Mouse (Mus musculus) mature B cell (primary cell): ENCODE measurements around the gene Dph5.

Experiments used
- in situ Hi-C: fragments of 300-500 bp; cut with MboI; formaldehyde crosslinking; loops from 2 replicates; pipeline ENCODE4 v1.14.3; 2019

Gene Dph5

DNA sequence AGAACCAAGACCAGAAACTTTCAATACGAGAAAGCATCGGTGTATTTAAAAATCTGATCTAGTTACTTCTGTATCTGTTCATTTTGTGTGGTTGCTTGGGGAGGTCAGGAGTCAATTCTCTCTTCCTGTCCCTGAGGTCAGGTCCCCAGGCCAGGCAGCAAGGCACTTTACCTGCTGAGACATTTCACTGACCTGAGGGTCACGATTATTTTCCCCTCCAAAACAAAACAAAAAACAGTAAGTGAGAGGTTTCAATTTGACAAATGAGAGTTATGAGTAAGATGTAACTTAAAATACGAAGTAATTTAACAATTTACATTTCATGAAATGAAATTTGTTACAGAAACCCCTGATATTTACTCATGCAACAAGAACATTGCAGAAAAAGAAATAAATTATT is 64.7 kb downstream of the Dph5 start:
- in situ Hi-C loops = no loop called here

DNA sequence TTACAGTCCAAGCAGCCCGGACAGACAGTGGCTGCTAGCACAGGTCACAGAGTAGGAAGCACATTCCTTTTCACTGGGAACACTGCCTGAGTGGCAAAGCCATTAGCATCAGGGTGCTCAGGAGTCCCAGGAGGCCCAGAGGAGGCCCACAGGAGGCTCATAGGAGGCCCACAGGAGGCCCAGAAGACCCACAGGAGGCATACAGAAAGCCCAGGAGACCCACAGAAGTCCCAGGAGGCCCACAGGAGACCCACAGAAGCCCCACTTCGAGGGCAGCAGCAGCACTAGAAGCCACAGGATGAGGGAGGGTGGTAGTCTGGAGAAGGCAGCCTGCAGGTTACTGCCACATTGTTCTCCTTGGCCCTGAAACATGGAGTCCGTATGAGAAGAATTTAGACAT is 65.5 kb downstream of the Dph5 start:
- in situ Hi-C loops = no loop called here

DNA sequence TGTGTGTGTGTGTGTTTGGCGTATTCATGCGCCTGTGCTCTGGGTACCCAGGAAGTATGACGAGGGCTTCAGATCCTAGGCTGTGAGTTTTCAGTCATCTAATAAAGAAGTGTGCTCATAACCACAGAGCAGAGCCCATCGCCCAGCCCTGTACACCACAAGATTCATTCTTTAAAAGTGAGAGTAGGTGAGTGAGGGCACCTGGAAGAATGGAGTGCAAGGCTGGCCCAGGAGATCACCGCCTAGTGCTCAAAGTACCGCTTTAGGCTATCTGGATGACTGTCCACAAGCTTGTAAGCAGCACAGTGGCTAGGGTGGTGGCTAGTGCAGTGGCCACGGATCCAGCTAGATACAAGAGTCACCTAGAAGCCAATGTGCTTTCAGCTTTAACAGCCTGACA is 69.6 kb downstream of the Dph5 start:
- in situ Hi-C loops = no loop called here

DNA sequence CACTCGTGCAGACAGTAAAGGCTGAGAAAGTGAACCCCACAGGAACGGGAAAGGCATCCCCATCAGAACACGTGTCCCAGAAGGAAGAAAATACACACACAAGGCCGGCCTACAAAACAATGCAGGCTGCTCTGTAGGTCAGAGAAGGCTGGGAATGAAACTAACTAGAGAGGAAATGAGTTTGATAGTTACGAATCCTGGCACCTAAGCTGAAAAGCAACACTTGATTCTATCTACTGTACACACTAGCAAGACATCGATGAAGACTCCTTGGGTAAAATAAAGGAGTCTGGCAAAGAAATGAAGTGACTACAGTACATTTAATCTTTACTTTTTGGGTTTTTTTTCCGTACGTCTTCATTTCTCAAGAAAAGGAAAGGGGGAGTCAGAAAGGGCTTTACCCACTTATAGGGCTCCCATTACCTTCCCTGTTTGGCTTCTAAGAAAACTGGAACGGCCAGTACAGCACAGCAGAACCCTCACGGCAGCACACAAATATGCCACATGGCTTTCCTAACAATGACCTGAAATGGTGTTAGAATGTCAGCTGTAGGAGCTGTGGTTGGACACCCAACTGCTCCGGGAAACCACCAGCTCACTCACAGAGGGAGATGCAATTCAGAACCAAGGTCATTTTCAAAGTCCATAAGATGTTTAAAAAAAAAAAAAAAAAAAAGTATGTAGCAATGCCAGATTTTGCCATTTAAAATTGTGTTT is 73.8 kb downstream of the Dph5 start:
- in situ Hi-C loops = no loop called here

DNA sequence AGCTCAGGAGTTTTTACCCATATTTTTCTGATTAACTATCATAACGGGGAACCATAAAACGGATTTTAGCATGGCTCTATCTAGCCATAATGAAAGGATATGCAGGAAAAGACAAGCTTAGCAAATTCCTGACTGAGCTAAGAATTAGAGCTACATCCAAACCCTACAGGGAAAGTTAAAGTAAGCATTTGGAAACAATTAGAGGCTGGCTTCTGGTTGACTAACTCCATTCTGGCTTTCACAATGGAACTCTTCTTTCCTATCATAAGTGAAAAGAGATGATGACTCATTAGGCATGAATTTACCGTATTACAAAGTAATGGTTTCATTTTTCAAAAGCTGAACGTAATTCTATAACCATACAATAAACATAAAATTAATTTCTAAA is 74.4 kb downstream of the Dph5 start:
- in situ Hi-C loops = no loop called here

DNA sequence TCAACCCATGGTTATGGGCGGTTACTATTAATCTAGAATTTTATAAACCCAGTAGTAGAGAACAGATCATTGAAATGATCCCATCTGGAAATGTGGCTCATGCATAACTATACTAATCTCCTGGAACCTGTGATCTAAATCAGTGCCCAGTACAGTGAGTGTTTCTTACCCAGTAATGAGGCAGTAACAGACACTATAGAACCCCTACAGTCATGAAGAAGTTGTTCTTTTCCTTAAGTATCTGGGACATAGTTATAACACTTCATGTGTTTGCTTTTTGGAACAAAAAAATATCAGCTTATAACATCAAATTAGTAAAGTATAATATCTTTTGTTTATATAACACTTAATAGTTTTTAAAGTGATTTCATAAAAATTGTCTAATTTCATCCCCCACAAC is 76.0 kb downstream of the Dph5 start:
- in situ Hi-C loops = no loop called here

DNA sequence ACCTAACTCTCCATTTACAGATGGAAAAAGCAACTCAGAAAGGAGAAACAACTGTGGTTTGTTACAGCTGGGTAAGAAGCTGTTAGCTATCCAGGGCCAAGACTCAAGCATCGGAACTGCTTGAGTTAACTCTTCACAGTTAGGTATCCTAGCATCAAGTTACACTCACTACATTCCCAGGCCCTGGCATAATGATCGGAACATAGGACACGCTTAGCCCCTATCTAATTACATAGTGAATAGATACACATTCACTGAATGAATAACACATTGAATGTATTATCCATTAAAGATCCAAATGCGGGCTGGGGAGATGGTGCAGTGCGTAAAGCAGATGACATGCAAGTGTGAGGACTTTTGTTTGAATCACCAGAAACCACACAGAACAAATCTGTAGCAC is 76.4 kb downstream of the Dph5 start:
- in situ Hi-C loops = no loop called here

DNA sequence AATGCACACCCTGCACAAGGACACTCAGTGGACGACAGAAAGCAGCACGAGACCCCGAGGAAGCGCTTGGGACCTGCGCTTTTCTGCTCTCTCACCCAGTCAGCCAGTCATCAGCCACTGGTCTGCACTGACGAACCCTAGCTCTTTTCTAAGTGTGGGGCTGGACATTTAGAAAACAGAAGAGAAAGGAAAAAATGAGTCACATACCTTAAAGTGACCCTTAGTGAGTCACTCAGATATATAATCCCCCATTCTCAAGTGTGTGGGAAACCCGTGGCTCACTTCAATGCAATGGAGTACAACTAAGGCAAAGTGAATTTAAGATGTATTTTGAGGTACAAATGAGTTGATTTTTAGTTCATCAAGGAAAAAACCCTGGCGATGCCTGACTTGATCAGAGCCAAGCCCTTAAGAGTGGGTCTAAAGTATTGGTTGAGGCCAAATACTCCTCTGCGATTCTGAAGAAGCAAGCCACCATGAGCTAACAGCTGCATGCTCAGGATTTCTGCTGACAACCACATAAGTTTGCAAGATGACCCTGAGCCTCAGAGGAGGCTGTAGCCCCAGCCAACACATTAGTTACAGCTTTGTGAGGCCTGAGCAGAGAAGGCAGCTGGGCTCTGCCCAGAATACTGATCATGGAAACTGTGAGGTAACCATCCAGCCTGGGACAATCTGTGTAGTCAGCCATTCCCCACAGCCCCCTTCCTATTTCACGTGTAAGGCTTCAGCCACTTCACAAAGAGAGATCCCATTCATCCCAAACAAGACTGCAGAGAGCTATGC is 81.3 kb downstream of the Dph5 start:
- in situ Hi-C loops = no loop called here

DNA sequence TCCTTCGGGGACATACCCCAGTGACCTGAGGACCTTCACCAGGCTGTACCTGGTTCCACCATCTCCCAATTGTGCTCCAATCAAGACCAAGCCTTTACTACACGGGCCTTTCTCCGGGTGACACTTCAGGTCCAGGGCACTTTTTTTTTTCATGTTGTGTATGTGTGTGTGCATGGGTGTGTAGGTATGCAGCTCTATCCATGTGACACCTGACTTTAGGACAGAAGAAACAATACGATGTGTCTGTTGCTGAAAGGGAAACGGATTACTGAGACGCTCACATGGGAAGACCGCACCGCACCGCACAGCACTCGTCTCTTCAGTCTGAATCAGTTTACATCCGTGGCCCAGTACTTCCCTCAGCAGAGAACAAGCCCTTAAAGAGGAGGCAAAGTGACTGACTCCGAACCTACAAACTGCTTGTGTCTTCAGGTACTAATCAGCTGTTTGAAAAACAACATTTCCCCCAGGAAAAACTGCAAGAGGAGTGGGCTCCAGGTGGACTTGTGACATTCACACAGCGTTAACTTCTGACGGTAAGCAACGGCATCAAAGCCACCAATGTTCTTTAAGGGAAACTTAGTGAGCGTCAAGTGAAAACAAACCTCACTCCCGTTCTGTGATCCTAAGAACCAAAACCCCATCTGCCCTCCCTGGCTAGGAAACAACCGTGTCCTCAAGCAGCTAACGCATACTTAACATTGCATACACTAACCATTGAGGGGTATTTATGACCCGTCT is 83.6 kb downstream of the Dph5 start:
- in situ Hi-C loops = no loop called here

DNA sequence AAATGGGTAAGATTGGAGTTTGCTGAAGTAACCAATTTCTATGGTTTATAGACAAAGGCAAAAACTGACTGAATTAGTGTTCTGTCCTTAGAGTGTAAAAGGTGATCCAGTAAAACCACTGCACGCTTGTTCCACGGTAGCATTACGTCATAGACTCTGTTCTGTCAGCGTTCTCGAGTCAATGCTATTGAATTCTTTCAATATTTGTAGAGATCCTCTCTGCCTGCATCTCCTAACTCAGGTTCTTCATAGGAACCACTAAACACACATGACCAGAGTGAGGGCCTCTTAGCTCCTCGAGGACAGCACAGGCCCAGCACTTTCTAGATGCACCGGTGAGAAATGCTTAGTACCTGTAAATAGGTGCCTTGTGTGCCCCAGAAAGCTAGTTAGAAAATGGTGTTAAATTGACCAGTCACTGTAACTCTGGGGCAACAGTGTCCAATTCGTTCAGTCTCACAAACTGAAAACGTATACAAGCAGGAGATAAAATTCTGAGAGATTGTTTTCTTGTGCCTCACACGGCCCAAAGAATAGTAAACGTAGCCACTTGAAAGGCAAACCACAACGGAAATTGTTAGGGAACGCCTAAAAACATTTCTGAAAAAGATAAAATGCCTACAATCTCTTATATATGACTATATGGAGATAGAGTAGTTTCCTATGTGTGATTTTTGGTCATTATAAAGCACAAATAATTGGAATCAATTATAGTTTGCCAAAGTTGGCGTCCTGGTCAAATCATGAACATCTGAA is 84.4 kb downstream of the Dph5 start:
- in situ Hi-C loops = no loop called here

DNA sequence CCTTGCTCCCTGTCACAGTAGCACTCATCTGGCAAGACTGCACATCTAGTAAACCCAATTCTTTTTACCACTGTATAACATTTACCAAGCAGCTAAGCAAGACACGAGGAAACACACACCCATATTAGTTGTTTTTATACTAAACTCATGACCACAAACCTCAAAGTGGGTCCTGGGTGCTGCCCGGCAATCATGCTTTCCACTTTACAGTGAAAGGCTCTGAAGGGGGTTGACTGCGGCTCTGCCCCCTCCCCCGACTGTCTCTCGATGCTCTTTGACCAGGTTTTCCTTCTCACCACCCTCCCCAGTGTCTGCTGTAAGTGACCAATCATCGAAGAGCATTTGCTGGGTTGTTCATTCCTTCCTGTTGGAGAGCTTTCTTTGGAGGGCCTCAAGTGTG is 86.6 kb downstream of the Dph5 start:
- in situ Hi-C loops = no loop called here

DNA sequence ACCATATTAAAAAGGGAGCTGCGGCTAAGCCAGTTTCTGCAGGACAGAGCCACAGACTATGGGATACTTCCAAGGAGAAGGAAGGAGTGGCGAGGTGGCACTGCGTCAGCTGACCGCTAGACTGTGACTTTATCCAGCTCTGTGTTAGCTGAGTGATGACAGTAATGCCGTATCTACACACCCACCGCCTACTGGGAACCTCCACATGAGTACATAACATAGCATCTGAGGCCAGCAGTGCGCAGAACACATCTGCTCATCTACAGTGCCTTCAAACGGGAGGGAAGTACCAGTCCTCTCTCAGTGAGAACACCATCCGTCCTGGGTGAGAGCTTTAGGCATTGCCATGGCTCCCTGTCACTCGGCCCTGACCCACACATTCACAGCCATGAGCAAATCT is 87.4 kb downstream of the Dph5 start:
- in situ Hi-C loops = no loop called here

DNA sequence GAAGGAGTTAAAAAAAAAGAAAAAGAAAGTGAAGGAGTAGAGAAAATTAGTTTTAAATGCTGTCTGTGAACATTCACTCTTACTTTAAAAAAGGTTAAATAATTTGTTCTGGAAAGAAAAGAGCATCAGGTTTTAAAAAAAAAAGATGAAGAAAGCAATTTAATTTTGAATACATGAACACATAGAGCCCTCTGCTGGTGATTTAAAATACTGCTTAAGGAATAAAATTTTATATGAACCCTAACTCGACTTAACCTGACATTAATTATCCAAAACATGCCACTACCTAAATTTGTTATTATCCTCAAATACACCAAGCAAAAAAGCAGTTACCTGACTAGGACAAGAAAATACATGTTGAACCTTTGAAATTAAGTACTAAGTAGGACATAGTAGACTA is 91.4 kb downstream of the Dph5 start:
- in situ Hi-C loops = no loop called here

DNA sequence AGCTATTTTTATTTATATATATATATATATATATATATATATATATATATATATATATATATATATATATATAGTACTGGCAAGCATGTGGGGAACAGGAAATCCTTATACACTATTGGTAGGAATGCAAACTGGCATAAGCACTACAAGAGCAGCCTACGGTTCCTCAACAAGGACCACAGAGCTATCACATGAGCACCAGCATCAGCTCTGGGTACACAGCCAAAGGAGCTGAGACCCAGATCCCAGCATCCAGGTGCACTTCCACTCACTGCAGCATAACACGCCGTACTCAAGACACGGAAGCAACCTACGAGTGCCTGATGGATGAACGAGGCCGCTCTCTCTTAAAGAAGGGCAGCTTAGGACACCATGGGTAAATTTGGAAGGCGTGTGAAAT is 95.6 kb downstream of the Dph5 start:
- in situ Hi-C loops = no loop called here
